Mouse (Mus musculus) cerebellum, adult (tissue): ENCODE measurements at regions not wholly inside any gene's neighbourhood (a gene's known extent, or its start where the extent isn't known, plus 50 kb on each side); places are given as distances from the start of the nearest gene placed in this dataset.

ENCODE experiments used
- ATAC-seq: cut with Nextera tagmentation; 2 replicates; pipeline ENCODE4 v1.9.2; 2017; ENCODE audit warnings: mild to moderate bottlenecking, moderate library complexity, mixed read lengths; ENCODE audit not compliant: insufficient number of reproducible peaks, low FRiP score, low TSS enrichment

DNA sequence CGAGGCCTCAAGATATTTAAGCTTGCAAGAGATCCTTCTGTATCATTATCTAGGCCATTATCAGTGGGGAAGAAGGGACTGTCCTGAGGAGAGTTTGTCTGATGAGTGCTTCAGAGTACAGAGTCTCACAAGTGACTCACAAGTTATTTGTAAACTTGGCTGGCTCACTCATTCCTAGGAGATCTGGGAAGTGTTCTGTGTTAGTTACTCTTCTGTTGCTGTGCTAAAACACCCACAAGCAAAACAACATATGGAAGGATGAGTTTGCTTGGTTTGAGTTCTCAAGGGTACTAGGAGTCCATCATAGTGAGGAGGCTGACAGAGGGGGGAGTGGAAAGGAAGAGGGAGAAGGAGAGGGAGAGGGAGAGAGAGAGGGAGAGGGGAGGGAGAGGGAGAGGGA lies 224.0 kb upstream of the Adamts16 start:
- no peak for ATAC-seq

DNA sequence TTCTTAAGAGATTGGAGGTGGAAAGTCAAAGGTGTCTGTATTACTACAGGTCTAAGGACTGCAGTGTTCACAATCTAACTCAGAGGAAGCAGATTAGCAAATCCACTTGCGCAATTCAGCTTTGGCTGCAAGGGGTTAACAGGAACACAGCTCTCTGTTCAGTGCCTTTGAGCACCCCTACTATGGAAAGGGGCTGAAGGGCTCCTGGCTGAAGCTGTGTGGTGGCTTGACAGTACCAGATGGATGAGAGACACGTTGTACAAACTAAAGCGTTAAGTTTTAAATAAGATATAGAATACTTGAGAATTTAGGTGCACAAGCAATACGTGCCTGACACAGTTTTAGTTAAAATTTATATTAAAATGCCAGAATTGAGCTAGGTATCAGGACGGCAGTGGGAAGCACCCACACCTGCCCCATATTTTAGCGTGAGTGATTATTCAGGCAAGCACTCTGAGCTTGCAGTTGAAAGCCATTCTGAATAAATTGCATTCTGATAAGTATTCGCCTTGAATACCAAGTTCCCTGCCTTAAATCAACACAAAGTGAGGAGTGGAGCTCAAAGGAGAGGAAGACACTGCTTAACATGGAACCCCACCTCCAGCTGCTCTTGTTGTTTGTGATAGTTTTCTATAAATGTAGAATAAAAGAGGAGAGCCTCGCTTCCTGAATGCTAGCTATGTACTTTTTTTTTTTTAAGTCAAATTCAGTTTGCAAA lies 223.1 kb upstream of the Adamts16 start:
- ATAC-seq = no peak

DNA sequence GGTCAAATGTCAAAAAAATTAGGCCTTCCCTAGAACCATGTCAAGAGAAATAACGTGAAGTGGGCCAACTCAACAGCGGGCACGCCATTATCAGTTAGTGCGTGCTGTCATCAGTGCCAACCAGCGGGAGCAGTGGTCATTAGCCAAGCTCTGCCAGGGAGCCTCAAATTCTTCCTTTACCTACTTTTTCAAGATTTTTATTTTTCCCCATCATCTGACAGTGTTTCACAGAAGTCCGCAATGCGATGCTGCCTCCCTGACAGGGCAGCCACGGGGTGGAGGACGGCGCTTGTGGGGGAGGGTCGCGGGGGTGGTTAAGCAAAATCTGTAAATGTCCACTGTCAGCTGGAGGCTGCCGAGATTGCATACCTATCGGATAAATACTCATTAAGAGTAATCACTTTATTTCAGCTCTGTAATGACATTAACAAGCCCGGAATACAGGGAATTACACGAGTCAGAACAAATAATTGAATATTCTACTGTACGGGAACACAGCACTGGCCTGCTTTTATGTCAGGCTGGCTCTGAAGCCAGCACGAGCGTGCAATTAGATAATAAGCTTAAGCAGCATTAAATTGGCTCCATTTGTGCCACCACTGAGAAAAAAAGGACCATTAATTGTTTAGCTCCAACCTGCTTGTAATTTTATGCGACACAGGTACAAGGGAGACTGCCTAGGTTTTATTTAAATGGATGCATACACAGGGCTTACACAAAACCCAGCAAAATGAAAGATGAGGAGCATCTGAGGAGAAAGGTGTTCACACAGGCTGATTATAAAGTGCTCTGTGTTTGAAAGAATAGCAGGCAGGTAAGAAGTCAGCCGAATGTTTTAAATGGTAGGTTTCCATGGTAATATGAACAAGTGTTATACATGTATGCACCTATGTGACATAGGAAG lies 212.0 kb upstream of the Adamts16 start:
- no peak for ATAC-seq

DNA sequence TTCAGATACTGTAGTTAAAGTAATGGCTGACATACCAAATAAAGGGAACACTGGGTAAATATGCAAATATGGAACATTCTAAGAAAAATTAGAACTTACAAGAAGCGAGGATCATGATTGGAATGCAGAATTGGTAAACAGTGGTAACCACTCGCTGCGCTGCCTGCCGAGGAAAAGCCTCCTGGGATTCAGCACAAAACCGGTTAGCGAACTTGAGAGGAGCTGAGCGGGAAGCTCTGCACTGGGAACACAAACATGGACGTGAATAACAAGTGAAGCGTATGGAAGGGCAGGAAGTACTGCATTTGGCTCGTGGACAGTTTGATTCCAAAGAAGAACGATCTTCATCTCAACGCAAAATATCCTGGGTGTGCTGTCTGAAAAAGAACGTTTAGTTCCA lies 209.0 kb upstream of the Adamts16 start:
- ATAC-seq = no peak

DNA sequence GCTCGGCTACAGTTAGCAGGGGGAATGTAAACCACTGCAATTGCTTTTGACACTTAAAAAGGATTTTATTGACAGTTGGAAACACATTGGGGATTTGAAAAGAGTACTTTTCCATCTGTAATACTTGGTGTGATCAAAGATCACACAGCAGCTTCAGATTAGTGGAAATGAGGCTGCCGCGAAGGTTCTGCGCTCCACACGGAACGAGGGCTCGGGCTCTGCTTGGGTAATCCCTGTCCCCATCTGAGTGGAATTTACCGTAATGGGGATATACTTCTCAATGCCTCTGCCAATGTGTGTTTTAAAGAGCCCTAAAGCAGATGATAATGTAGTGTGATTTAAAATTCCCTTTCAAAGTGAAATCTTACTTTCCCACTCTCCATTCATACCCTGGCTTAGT lies 194.4 kb upstream of the Adamts16 start:
- ATAC-seq = no peak

DNA sequence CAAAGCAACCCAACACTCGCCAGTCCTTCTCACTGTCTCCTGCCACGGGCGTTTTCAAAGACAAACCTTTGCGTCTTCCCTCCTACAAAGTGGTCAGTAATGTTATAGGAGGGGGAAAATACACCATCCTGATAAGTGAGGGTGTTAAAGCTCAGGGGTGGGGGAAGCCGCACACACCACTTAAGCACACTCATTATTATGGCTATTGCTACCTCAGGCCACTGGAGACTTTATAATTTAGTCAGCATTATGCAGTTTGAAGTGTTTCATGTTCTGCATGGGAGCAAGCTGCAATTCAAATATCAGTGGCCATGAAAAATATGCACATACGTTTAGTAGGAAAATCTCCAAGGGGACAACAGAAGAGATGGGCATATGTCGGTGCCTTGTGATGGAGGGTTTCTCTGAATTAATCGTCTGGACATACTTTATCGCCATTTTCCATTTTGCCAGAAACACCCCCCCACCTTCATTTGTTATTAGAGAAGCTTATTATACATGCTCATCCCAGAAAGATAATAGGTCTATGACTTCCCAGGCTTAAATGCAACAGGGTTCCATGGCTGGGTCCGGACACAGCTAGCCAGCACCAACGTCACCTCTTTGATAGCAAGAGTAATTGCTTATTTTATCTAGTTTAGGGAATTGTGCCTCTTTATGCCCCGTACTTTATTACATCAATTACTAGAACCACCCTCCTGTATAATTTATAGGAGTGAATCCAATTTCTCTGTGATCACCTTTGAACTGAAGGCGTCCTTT lies 193.5 kb upstream of the Adamts16 start:
- ATAC-seq = no peak

DNA sequence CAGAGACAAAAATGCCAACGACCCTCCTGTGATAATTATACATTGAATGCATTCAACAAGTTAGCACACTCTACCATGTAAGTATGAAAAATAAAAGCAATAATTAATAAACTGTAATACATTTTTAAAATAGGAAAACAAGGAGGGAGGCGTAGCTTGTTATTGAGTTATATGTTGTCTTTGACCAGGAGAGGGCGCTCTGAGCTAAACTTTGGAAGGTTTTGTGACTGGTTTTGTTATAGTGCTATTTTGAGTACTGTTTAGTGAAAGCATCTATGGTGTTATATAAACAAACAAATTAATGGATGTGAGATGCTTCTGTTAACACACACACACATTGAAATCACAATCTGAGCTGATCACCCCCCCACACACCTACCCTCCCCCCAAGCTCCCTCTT lies 166.6 kb upstream of the Adamts16 start:
- ATAC-seq = no peak

DNA sequence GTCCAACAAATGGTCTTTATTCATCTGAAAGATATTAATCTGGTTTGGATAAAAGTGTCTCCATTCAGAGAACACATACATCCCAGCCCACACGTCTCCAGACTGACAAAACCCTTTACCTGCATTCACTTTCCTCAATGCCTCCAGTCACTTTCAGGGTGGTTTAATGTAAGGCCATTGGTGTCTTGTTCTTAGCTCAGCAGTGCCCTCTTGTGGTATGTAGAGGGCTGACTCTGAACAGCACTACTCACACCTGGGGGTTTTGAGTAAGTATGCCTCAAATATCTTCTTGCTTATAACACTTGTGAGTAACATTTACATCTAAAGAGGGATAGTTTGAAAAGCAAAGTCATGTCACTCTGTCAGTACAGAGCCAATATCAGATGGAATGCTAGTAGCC lies 164.5 kb upstream of the Adamts16 start:
- no peak for ATAC-seq

DNA sequence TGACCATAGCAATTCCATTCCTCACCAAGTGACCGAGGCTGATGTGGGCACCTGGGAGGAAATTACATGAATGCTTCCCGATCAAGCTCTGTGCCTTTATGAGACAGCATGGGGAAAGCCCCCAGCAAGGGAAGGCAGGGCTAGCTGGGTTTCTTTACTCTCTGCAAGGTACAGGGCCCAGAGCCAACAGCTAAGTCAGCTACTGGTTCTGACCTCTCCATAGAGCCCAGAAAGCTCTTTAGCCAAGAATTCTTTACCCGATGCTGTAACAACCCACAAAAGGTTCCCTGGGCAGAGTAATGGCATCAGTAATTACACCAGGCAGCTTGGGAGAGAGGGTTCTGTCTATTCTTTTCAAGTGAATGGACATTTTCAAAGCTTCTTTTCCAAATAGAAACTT lies 161.9 kb upstream of the Adamts16 start:
- ATAC-seq = no peak

DNA sequence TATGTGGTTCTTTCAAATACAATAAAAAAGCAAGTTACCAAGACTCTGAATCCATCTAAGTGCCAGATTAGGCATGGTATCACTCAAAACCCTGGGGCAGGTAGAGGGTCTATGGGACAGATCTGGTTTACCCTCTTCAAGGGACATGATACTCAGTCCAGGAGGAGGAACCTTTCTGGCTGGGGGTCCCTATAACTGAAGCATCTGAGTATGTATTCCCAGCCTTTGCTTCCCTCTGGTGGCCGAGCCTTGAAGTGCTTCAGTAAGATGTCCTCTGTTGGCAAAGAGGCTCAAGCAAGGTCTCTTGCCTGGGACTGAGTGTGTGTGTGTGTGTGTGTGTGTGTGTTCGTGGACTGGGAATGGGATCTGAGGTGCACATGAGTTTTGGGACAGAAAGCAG lies 159.7 kb upstream of the Adamts16 start:
- ATAC-seq = no peak

DNA sequence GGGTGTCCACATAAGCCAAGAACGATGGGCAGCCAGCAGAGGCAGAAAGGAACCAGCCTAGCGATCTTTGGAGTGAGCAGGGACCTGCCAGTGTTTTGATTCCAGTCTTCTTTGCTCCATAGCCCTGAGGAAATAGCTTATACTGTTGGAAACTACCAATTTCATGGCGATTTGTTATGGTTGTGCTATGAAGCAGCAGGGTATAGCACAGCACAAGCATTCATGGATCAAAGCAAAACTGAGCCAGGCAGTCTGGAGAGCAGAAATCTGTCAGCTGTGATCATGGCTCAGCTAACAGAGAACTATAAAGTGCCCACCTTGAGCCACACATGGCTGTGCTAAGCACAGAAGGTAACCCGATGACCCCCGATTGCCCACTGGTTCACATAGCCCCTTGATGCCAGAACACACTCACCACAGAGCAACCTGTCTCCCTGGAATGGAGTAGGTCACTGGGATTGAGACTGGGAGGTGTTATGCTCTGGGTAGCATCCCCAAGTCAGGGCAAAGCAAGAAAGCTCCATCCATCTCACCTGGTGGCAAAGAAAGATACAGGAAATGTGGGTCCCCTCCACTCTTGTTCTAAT lies 158.9 kb upstream of the Adamts16 start:
- ATAC-seq = no peak

DNA sequence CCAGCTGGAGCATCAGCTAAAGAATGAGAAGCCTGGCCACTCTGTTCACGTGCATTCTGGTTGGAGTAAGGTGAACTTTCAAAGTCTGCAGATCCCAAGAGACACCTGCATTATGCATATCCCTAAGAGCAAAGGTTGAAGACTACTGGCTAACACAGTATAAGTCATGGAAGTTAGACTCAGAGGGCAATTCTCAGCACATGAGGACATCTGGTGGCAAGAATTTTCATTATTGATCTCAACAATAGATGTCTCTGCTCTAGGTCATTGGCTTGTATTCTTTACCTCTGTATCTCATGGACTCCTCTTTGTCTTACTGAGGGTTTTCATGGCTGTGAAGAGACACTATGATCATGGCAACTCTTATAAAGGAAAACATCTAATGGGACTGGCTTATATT lies 151.9 kb upstream of the Adamts16 start:
- ATAC-seq = no peak

DNA sequence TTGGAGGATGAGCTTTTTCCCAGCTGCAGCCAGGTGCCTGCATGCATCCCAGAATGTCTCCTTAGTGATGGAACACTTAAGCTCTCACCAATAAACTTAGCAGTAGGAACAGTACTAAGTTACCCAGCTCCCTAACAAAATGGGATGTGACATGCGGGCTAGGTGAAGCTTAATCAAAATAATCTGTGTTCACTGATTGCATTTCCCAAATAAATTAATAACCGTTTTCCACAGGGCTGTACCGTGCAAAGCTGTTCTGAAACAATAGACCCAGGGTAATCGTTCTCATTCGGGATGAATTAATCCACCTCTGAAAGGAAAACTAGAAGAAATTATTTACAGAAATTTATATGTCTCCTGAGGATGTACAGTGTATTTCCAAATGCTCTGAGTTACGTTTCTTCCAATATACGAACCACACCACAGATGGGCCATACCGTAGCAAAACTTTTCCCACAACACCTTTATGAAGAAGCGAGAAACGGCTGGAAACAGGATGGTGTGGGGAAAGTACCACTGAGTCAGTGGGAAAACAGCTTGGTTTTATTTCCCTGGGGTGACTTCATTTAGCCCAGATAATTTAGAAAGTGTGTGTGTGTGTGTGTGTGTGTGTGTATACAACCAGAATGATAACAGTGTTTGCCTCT lies 148.5 kb upstream of the Adamts16 start:
- no peak for ATAC-seq

DNA sequence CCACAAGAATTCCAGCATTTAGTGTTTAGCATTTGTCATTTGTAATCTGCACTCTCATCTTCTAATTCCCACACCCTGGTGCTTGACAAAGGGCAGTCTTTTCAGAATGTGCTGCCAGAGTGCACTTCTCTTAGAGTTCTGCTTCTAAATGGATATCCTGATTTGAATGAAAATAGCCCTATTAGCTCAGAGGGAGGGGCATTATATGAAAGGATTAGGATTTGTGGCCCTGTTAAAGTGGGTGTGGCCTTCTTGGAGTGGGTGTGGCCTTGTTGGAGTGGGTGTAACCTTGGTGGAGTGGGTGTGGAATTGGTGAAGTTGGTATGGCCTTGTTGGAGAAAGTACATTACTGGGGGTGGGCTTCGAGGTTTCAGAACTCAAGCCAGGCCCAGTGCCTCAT lies 137.7 kb upstream of the Adamts16 start:
- ATAC-seq = no peak

DNA sequence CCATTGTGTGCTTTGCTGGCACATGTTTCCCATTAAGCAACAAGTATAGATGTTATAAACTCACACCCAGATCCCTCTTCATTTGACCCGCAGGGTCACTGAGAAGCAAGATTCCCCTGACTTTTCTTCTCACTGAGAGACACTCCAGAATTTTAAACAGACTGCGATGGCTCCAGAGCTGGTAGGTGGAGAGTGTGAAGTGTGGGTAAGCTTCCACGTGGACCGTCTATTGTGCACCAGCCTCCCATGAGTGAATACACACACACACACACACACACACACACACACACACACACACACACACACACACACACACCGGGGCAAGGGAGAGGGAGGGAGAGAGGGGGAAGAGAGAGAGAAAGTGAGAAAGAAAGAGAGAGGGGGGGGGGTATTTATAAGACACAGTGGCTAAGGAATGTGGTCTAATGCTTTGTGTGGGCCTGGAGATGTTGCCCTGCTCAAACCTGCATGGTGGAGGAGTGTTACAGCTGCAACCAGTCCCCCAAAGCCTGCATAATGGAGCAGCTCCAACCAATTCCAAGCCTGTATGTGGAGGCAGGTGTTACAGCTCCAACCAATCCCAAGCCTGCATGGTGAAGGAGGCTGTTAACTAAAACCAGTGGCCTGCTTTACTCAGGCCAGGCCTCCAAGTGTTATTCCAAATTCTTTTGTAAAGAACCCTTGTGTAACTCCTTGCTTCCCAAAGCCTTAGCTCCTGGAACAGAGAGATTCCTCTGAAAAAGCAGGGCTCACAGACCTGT lies 137.1 kb upstream of the Adamts16 start:
- ATAC-seq = no peak

DNA sequence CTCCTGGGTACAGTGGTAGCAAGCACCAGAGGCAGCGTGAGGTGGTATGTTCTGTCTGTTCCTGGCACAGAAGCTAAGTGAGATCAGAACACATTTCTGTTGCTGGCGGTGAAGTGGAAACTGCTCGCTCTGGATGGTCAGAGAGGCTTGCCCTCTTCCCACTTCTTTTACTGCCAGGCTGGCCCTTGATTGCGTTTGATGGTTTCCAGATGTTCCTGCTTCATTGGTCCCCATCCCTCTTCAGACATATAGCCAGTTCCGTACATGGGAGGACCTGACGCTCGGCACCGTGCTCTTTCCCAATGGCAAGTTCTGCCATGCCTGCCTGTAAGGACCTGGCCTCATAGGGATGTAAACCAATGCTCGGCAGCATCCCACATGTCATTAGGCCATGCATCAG lies 128.0 kb upstream of the Adamts16 start:
- no peak for ATAC-seq

DNA sequence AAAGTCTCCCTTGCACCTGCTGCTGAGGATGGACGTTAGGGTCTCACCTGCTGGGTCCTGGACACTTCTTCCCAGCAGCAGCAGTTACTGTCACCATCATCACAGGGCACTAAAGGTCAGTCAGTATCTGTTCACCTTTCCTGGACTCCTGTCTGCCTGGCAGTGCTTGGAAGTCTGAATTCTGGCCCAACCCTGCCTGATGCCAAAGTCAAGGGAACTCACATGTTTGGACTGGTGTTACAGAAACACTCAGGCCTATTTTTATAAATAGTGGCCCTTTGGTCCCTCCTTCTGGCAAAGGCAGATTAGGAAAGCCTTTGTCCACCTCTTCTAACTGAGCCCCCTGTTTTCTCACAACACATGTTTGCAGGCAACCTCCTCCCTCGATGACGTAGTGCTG lies 126.2 kb upstream of the Adamts16 start:
- no peak for ATAC-seq

DNA sequence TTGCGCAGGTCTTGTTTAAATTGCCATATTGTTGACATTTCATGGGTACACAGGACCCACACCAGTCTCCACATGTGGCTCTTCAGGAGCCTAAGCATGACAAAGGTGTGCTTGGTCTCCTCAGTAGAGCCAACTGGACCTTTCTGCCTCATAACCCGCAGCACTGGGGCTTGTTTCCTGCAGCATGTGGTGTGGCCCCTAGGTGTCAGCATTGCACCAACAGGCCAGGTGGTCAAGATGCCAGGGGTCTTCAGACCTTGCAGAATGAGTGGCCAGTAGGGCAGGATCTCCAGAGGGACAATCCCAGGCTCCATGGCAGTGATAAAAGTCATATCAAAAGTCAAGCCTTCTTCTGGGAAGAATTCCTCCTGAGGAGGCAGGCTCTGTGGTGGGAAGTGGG lies 121.8 kb upstream of the Adamts16 start:
- ATAC-seq = no peak

DNA sequence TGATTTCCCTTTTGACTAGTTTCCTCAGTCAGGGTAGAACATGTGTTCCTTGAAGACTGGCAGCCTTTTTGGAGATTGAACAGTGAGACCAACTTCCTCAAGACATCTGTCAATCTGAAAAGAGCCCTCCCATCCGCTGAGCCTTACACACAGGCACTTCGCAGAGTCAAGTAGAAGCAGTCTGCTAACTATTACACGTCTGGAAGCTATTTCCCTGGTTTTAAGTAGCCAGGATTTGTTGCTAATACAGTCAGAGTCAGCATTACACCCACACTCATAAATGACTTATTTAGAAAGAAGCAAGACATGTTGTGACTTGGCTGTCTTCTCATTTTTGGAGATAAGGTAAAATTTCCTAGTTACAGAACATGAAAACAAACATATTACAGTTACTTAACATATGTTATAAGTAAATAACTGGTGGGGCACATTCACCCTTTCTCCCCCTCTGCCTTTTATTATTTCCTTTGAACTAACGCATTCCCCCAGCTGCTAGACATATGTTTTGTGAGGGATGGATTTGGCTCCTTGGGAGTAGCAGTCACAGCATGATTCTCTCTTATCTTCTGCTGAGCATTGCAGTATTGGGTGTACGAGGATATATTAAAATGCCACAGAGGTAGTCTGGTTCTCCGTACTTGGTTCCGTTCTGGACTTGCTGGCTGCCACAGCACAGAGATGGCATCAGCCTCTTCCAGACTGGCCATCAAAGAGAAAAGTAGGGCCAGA lies 92.9 kb upstream of the Adamts16 start:
- no peak for ATAC-seq
